Mouse (Mus musculus): ENCODE measurements around the gene Olfr370.

DNA sequence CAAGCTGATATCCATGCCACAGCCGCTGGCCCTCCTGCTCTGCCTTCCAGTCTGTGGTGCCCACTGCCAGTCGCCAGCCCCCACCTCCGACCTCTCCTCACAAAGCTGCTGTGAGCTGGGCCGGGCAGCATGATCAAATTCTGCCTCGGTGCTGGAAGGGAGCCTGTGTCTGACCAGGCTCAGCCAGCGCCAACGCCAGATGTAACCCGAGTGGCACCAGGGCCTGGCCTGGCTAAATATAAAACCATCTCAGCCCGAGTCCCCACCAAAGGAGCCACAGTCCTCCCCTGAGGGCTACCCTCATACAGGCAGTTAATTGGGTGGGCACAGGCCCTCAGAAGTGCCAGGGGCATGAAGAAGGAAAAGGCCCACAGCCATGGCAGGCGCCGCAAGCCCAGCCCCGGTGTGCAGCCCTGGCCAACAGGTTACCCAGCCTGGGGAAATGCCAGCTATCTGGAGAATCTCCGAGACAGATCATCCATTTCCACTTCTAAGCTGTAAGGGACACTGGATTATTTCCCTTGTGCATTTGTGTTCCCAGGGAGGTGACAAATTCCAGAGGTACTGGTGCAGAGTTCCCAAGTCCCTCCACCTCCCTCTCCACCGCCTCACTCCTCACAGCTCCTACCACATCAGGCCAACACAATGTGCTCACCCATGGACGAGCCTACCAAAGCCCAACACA lies 39.2 kb downstream of the Olfr370 start:
- TF ChIP-seq CTCF (IDR thresholded peaks at IDR 0.05; ENCODE audit: insufficient read depth, low read length) (no peak), POLR2A (IDR thresholded peaks at IDR 0.05; ENCODE audit: borderline replicate concordance, extremely low read depth, low read depth, low read length) (no peak)
